Mouse (Mus musculus) cortical plate, adult 2 months (tissue): ENCODE data around the gene Rest.

Experiments used
- CTCF ChIP-seq: fragments of 200-500 bp; IDR thresholded peaks from 2 replicates; pipeline ENCODE4 v1.5.1; 2011; ENCODE audit warnings: mild to moderate bottlenecking, control low read depth, low read length; ENCODE audit not compliant: insufficient read depth; ENCODE audit errors: extremely low read depth
- POLR2A ChIP-seq: fragments of 200-500 bp; IDR thresholded peaks from 2 replicates; pipeline ENCODE4 v1.6.1; 2011; ENCODE audit warnings: mild to moderate bottlenecking, low read length, control low read depth; ENCODE audit not compliant: insufficient read depth; ENCODE audit errors: extremely low read depth

GRCm38 (mm10) chr5:77265671-77266065 is 377 bp downstream of the Rest start:
- no peak for TF ChIP-seq POLR2A
- no peak for TF ChIP-seq CTCF
